Mouse (Mus musculus): ENCODE measurements around the gene Jag2. TPM values are rescaled to one million over a fixed set of nuclear protein-coding genes. Genes with fewer than 3 reads are reported as not detected.
A peak's percentile ranks its signal among the peaks of the same experiment; 100 is the strongest.

The Jag2 gene
- polyA plus RNA-seq, 1 experiment, result 51.8 TPM

DNA sequence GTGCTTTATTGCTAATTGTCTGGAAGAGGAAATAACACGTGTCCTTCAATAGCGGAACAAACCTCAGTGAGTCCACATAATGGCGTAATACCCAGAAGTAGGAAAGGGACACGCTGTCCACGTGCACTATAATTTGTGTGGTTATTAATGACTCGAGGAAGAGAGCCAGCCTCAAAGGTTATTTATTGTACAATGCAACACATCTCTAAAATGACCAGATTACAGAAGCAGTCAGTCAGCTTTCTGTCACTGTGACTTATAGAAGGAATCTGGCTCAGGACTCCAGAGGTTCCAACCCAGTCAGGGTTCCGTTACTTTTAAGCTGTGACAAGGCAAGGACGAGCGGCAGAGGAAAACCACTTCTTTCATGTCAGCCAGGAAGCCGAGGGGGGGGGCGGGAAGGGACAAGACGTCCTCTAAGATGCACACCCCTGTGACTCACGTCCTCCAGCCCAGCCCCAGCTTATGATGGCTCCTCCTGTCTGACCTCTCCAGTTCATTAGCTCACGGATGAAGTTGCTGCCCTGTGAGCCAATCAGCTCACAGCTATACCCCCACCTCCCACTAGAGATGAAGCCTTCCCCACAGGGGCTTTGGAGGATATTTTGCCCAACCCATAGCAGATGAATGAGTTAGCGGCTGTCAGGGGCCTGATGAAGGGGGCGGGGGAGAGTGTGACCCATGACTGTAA, 31.9 kb downstream of the Jag2 start:
- Histone ChIP-seq H3K4me2 (ENCODE audit: low read depth) (peak overlapping the region; percentile 77), H3K4me3 (no peak overlapping the region), H3K79me2 (ENCODE audit: control insufficient read depth, insufficient read depth) (no peaks in the 10 kb centered on the region), H3K36me3 (ENCODE audit: control insufficient read depth, insufficient read depth) (no peaks in the 10 kb centered on the region), H3ac (ENCODE audit: control insufficient read depth, insufficient read length) (no peak overlapping the region), H3K27me3 (ENCODE audit: control insufficient read depth, insufficient read depth, insufficient read length) (no peaks in the 10 kb centered on the region)
- TF ChIP-seq POLR2AphosphoS2 (IDR thresholded peaks at IDR 0.05; ENCODE audit: insufficient read length, low read depth) (no peak), TCF12 (IDR thresholded peaks at IDR 0.05; ENCODE audit: insufficient read depth, poor library complexity, severe bottlenecking) (no peak), USF1 (IDR thresholded peaks at IDR 0.05; ENCODE audit: low read depth) (peak; percentile 1), POLR2A (IDR thresholded peaks at IDR 0.05; ENCODE audit: insufficient read length, low read depth) (peak; percentile 20)

DNA sequence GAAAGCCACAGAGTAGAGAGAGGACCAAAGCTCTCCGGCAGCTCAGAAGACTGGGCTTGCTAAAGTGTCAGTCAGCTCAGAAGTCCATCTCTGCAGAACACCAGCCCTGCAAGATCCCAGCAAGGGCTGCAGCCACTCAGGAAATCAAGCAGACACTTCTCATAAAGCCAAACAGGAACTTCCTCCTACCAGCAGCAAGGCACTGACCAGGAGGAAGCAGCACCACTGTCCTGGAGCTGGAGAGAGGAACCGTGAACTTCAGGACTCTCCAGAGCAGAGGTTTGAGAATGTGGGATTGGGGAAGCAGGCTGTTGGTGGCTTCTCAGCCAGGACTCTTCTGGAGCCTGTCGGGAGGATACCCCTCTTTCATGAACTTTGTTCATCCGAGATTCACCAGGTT, 34.6 kb downstream of the Jag2 start:
- H3K36me3 ChIP-seq (ENCODE audit: control insufficient read depth, insufficient read depth), result no peaks in the 10 kb centered on the region
- no peaks in the 10 kb centered on the region for H3K27me3 ChIP-seq (ENCODE audit: control insufficient read depth, insufficient read depth, insufficient read length)
- H3K79me2 ChIP-seq (ENCODE audit: control insufficient read depth, insufficient read depth), result no peaks in the 10 kb centered on the region
- H3K4me2 ChIP-seq (ENCODE audit: low read depth), result no peak overlapping the region
- H3ac ChIP-seq (ENCODE audit: control insufficient read depth, insufficient read length), result no peak overlapping the region
- no peak overlapping the region for H3K4me3 ChIP-seq
- TF ChIP-seq TCF3 (IDR thresholded peaks at IDR 0.05; ENCODE audit: insufficient read length, low read depth) (no peak), POLR2AphosphoS2 (IDR thresholded peaks at IDR 0.05; ENCODE audit: insufficient read length, low read depth) (no peak)

DNA sequence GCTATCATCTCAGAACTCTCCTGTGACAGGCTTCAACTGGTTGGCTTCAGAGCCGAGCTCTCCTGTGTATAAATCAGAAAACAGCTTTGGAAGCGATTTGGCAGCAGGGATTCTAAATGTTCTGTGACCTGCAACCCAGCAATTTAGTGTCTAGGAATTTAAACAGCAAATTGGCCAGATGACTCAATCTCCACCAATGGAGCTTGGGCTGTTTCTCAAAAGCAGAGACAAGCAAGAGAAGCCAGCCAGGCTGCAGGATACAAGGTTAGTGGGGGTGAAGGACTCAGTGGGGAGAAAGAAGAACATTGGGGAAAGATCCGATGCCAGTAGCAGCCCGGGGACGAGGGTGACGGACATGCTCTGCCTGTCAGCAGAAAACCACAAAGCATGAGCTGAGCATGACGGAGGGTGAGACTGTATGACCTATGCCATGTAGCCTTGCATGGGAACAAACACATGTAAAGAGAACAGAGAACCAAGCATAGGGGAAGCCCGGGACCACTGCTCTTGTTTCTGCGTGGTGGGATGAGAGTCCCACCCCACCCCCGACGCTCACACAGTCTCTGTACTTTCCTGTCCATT, 35.2 kb downstream of the Jag2 start:
- H3K4me3 ChIP-seq, result no peak overlapping the region
- H3K4me2 ChIP-seq (ENCODE audit: low read depth), result no peak overlapping the region
- H3K36me3 ChIP-seq (ENCODE audit: control insufficient read depth, insufficient read depth), result no peaks in the 10 kb centered on the region

DNA sequence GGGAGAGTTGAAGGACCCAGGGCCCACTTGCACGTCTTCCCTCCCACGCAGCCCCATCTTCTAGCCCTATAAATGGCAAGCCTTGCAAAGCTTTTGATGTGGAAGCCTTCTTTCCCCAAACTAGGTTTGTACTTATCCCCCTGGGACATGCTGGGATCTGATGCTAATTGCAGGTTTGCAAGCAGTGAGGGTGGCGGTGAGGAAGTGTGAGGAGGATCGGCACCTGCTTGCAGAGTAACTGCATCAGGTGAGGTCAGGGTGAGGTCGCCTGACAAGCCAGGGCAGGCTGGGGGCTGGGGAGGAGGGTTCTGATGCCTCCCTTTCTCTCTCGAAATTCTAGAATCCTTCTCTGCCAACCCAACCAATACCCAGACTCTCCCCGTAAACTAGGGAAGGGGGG, 44.1 kb downstream of the Jag2 start:
- Histone ChIP-seq H3K27me3 (ENCODE audit: control insufficient read depth, insufficient read depth, insufficient read length) (no peaks in the 10 kb centered on the region), H3ac (ENCODE audit: control insufficient read depth, insufficient read length) (no peak overlapping the region), H3K4me2 (ENCODE audit: low read depth) (no peak overlapping the region), H3K79me2 (ENCODE audit: control insufficient read depth, insufficient read depth) (no peaks in the 10 kb centered on the region), H3K36me3 (ENCODE audit: control insufficient read depth, insufficient read depth) (no peaks in the 10 kb centered on the region), H3K4me3 (no peak overlapping the region)
- no peak for TF ChIP-seq TCF12 (IDR thresholded peaks at IDR 0.05; ENCODE audit: insufficient read depth, poor library complexity, severe bottlenecking)
- TF ChIP-seq E2F4 (IDR thresholded peaks at IDR 0.05; ENCODE audit: insufficient read depth), result no peak
- TF ChIP-seq POLR2A (IDR thresholded peaks at IDR 0.05; ENCODE audit: insufficient read length, low read depth), result no peak
- no peak for TF ChIP-seq REST (IDR thresholded peaks at IDR 0.05; ENCODE audit: insufficient read depth, insufficient read length)
- TF ChIP-seq MYOG (IDR thresholded peaks at IDR 0.05; ENCODE audit: control insufficient read depth in 1 of 3, insufficient read depth in 1 of 3, insufficient read length in 2 of 3, low read depth in 2 of 3), result no peak
- TF ChIP-seq CEBPB (IDR thresholded peaks at IDR 0.05; ENCODE audit: insufficient read depth, poor library complexity, severe bottlenecking), result no peak
- TF ChIP-seq USF1 (IDR thresholded peaks at IDR 0.05; ENCODE audit: low read depth), result no peak
- no peak for TF ChIP-seq POLR2AphosphoS2 (IDR thresholded peaks at IDR 0.05; ENCODE audit: insufficient read length, low read depth)
- no peak for TF ChIP-seq MYOD1 (IDR thresholded peaks at IDR 0.05; ENCODE audit: control insufficient read depth in 1 of 3, insufficient read length in 2 of 3, low read depth in 2 of 3)
- no peak for TF ChIP-seq MAX (IDR thresholded peaks at IDR 0.05; ENCODE audit: low read depth)
- TF ChIP-seq SRF (IDR thresholded peaks at IDR 0.05; ENCODE audit: control insufficient read depth, insufficient read length, low read depth), result no peak
- no peak for TF ChIP-seq TCF3 (IDR thresholded peaks at IDR 0.05; ENCODE audit: insufficient read length, low read depth)

More for the DNA sequence above, 35.2 kb downstream of the Jag2 start:
- no peak overlapping the region for H3ac ChIP-seq (ENCODE audit: control insufficient read depth, insufficient read length)
- TF ChIP-seq TCF3 (IDR thresholded peaks at IDR 0.05; ENCODE audit: insufficient read length, low read depth) (no peak), MYOD1 (IDR thresholded peaks at IDR 0.05; ENCODE audit: control insufficient read depth in 1 of 3, insufficient read length in 2 of 3, low read depth in 2 of 3) (no peak), E2F4 (IDR thresholded peaks at IDR 0.05; ENCODE audit: insufficient read depth) (no peak), USF1 (IDR thresholded peaks at IDR 0.05; ENCODE audit: low read depth) (no peak), TCF12 (IDR thresholded peaks at IDR 0.05; ENCODE audit: insufficient read depth, poor library complexity, severe bottlenecking) (no peak), POLR2A (IDR thresholded peaks at IDR 0.05; ENCODE audit: insufficient read length, low read depth) (no peak), REST (IDR thresholded peaks at IDR 0.05; ENCODE audit: insufficient read depth, insufficient read length) (no peak), SRF (IDR thresholded peaks at IDR 0.05; ENCODE audit: control insufficient read depth, insufficient read length, low read depth) (no peak), POLR2AphosphoS2 (IDR thresholded peaks at IDR 0.05; ENCODE audit: insufficient read length, low read depth) (no peak), CEBPB (IDR thresholded peaks at IDR 0.05; ENCODE audit: insufficient read depth, poor library complexity, severe bottlenecking) (no peak), MYOG (IDR thresholded peaks at IDR 0.05; ENCODE audit: control insufficient read depth in 1 of 3, insufficient read depth in 1 of 3, insufficient read length in 2 of 3, low read depth in 2 of 3) (no peak), MAX (IDR thresholded peaks at IDR 0.05; ENCODE audit: low read depth) (no peak)
- no peaks in the 10 kb centered on the region for H3K79me2 ChIP-seq (ENCODE audit: control insufficient read depth, insufficient read depth)
- no peaks in the 10 kb centered on the region for H3K27me3 ChIP-seq (ENCODE audit: control insufficient read depth, insufficient read depth, insufficient read length)

DNA sequence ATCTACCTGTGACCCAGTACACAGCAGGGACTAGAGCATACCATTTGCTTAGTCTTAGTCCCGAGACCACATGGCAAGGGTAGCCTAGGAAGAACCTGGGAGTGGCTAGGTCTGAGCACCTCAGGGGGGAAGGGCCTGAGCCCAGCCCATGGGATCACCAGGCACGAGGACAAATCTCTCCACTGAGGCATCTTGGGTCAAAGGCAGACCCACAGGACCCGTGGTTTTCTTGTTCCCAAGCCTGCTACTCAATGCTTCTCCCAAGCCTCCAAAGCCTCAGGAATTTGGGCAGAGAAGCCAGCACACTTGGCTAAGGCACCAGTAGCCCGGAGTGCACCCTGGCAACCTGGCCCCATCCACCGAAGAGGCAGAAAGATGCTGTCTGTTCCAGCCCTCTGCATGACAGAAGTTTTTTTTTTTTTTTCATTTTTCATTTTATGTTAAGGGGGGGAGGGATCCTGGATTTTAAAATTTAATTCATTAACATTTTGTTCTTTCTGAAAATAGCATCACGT, 48.2 kb downstream of the Jag2 start:
- H3K36me3 ChIP-seq (ENCODE audit: control insufficient read depth, insufficient read depth), result no peaks in the 10 kb centered on the region
- H3ac ChIP-seq (ENCODE audit: control insufficient read depth, insufficient read length), result no peak overlapping the region
- H3K4me2 ChIP-seq (ENCODE audit: low read depth), result no peak overlapping the region
- no peak overlapping the region for H3K4me3 ChIP-seq
- H3K27me3 ChIP-seq (ENCODE audit: control insufficient read depth, insufficient read depth, insufficient read length), result no peaks in the 10 kb centered on the region
- H3K79me2 ChIP-seq (ENCODE audit: control insufficient read depth, insufficient read depth), result no peaks in the 10 kb centered on the region
- TF ChIP-seq REST (IDR thresholded peaks at IDR 0.05; ENCODE audit: insufficient read depth, insufficient read length), result no peak
- TF ChIP-seq TCF3 (IDR thresholded peaks at IDR 0.05; ENCODE audit: insufficient read length, low read depth), result no peak
- TF ChIP-seq CEBPB (IDR thresholded peaks at IDR 0.05; ENCODE audit: insufficient read depth, poor library complexity, severe bottlenecking), result no peak
- no peak for TF ChIP-seq MAX (IDR thresholded peaks at IDR 0.05; ENCODE audit: low read depth)
- no peak for TF ChIP-seq USF1 (IDR thresholded peaks at IDR 0.05; ENCODE audit: low read depth)
- no peak for TF ChIP-seq MYOG (IDR thresholded peaks at IDR 0.05; ENCODE audit: control insufficient read depth in 1 of 3, insufficient read depth in 1 of 3, insufficient read length in 2 of 3, low read depth in 2 of 3)
